Mouse (Mus musculus) neural tube, embryonic 14.5 days (tissue): ENCODE results near the gene Tbce. TPM values are rescaled to one million over a fixed set of nuclear protein-coding genes. Genes with fewer than 3 reads are reported as not detected.

Experiments
- ATAC-seq: fragments of 200-750 bp; cut with Nextera tagmentation; 2 replicates; pipeline ENCODE4 v1.8.0; 2017; ENCODE audit warnings: low read depth, mild to moderate bottlenecking, moderate TSS enrichment, moderate library complexity
- H3K27ac ChIP-seq: fragments of 300-500 bp; sonication (generic); 2 replicates; pipeline ENCODE4 v1.5.1; 2014; ENCODE audit warnings: low read depth, mild to moderate bottlenecking, control low read depth, low read length, moderate library complexity, mixed read lengths
- H3K27me3 ChIP-seq: fragments of 300-500 bp; sonication (generic); 2 replicates; pipeline ENCODE4 v1.6.1; 2014; ENCODE audit warnings: low read length; ENCODE audit not compliant: control insufficient read depth, insufficient read depth
- H3K36me3 ChIP-seq: fragments of 300-500 bp; sonication (generic); 2 replicates; pipeline ENCODE4 v1.6.1; 2014; ENCODE audit warnings: low read length, mixed read lengths; ENCODE audit not compliant: control insufficient read depth, insufficient read depth
- H3K4me1 ChIP-seq: fragments of 300-500 bp; sonication (generic); 2 replicates; pipeline ENCODE4 v1.6.1; 2014; ENCODE audit warnings: low read length; ENCODE audit not compliant: control insufficient read depth, insufficient read depth
- H3K4me2 ChIP-seq: fragments of 300-500 bp; sonication (generic); 2 replicates; pipeline ENCODE4 v1.6.1; 2014; ENCODE audit warnings: mild to moderate bottlenecking, low read depth, low read length, control low read depth
- H3K4me3 ChIP-seq: fragments of 300-500 bp; sonication (generic); 2 replicates; pipeline ENCODE4 v1.5.1; 2014; ENCODE audit warnings: low read depth, low read length, control low read depth, mixed read lengths
- H3K9ac ChIP-seq: fragments of 300-500 bp; sonication (generic); replicated peaks from 2 replicates; pipeline ENCODE4 v1.6.1; 2014; ENCODE audit warnings: low read depth, mild to moderate bottlenecking, control low read depth, low read length, mixed read lengths
- H3K9me3 ChIP-seq: fragments of 300-500 bp; sonication (generic); 2 replicates; pipeline ENCODE4 v1.6.1; 2016; ENCODE audit warnings: low read length; ENCODE audit not compliant: control insufficient read depth
- WGBS: fragments of 180-500 bp; shearing (Covaris S2); extraction: QIAGEN DNeasy Blood & Tissue Kit; methylation state at CpG from one replicate; pipeline ENCODE4 v1.1.7; 2014; 5-methylcytosine and 5-hydroxymethylcytosine counted together
- polyA plus RNA-seq: library from polyadenylated mRNA; unstranded; fragments of >200 nt; fragmentation: Nextera tagmentation; extraction: Ambion mirVana; gene quantifications from 2 replicates; pipeline ENCODE4 v1.2.1, GENCODE M21; 2014

Gene Tbce
- 116 and 126 TPM in 2 replicates for polyA plus RNA-seq

- Histone ChIP-seq H3K36me3 (no peaks in the 10 kb centered on the region), H3K27ac (peak within 1 kb of the TSS; percentile 97), H3K4me1 (peaks cover 8% of the 10 kb centered on the region), H3K9me3 (no peaks in the 10 kb centered on the region), H3K27me3 (no peaks in the 10 kb centered on the region), H3K9ac (peak within 1 kb of the TSS; percentile 65), H3K4me3 (peak within 1 kb of the TSS; percentile 67), H3K4me2 (peak within 1 kb of the TSS; percentile 78)
- WGBS = 1% methylated on average over 35 of the region's 35 CpGs
- peak; percentile 97 for ATAC-seq
Measured at GRCm38 (mm10) chr13:14039292-14039965, at the start of gene Tbce. Gene Tbce, minus strand, starts transcription at chr13:14039638.

GRCm38 (mm10) chr13:14088669-14089068, 49.2 kb upstream of the Tbce start:
- Histone ChIP-seq H3K4me3 (no peak overlapping the region), H3K27ac (no peak overlapping the region), H3K4me1 (no peaks in the 10 kb centered on the region), H3K4me2 (no peak overlapping the region), H3K9me3 (no peaks in the 10 kb centered on the region), H3K27me3 (no peaks in the 10 kb centered on the region), H3K9ac (no peak overlapping the region), H3K36me3 (no peaks in the 10 kb centered on the region)
- 93% methylated on average over 1 of the region's 1 CpGs for WGBS
- ATAC-seq = no peak

GRCm38 (mm10) chr13:14075326-14075725, 35.9 kb upstream of the Tbce start:
- H3K4me1 ChIP-seq = no peaks in the 10 kb centered on the region
- H3K27me3 ChIP-seq = no peaks in the 10 kb centered on the region
- H3K4me3 ChIP-seq = no peak overlapping the region
- 96% methylated on average over 1 of the region's 1 CpGs for WGBS
- H3K36me3 ChIP-seq = no peaks in the 10 kb centered on the region
- ATAC-seq = no peak
- H3K9ac ChIP-seq = no peak overlapping the region
- H3K9me3 ChIP-seq = no peaks in the 10 kb centered on the region
- H3K4me2 ChIP-seq = no peak overlapping the region
- H3K27ac ChIP-seq = no peak overlapping the region

GRCm38 (mm10) chr13:14074371-14074770, 34.9 kb upstream of the Tbce start:
- H3K27ac ChIP-seq = no peak overlapping the region
- ATAC-seq = no peak
- H3K4me3 ChIP-seq = no peak overlapping the region
- no peak overlapping the region for H3K9ac ChIP-seq
- no peaks in the 10 kb centered on the region for H3K36me3 ChIP-seq
- no peak overlapping the region for H3K4me2 ChIP-seq
- WGBS = 100% methylated on average over 1 of the region's 1 CpGs
- no peaks in the 10 kb centered on the region for H3K4me1 ChIP-seq
- H3K9me3 ChIP-seq = no peaks in the 10 kb centered on the region
- no peaks in the 10 kb centered on the region for H3K27me3 ChIP-seq

- Histone ChIP-seq H3K9ac (no peak overlapping the region), H3K9me3 (no peaks in the 10 kb centered on the region), H3K36me3 (peaks cover 3% of the 10 kb centered on the region; the same call in 1 of the 2 replicates), H3K27me3 (peaks cover under 1% of the 10 kb centered on the region; the same call in 1 of the 2 replicates), H3K27ac (no peak overlapping the region), H3K4me2 (no peak overlapping the region), H3K4me3 (no peak overlapping the region), H3K4me1 (peaks cover 16% of the 10 kb centered on the region; the same call in 1 of the 2 replicates)
- WGBS = 86% methylated on average over 1 of the region's 1 CpGs
- ATAC-seq = no peak
Measured at GRCm38 (mm10) chr13:14069291-14069690, 29.9 kb upstream of the Tbce start.

GRCm38 (mm10) chr13:14068035-14068434, 28.6 kb upstream of the Tbce start:
- Histone ChIP-seq H3K27ac (no peak overlapping the region), H3K4me1 (peaks cover 16% of the 10 kb centered on the region; the same call in 1 of the 2 replicates), H3K27me3 (peaks cover 2% of the 10 kb centered on the region; the same call in 1 of the 2 replicates), H3K36me3 (peaks cover 3% of the 10 kb centered on the region; the same call in 1 of the 2 replicates), H3K4me3 (no peak overlapping the region), H3K4me2 (no peak overlapping the region), H3K9ac (no peak overlapping the region), H3K9me3 (no peaks in the 10 kb centered on the region)
- no peak for ATAC-seq

GRCm38 (mm10) chr13:14065701-14066100, 26.3 kb upstream of the Tbce start:
- no peak overlapping the region for H3K4me2 ChIP-seq
- H3K36me3 ChIP-seq = peaks cover 3% of the 10 kb centered on the region; the same call in 1 of the 2 replicates
- peaks cover 26% of the 10 kb centered on the region; the same call in 1 of the 2 replicates for H3K4me1 ChIP-seq
- H3K9me3 ChIP-seq = no peaks in the 10 kb centered on the region
- no peak overlapping the region for H3K4me3 ChIP-seq
- no peak for ATAC-seq
- H3K27ac ChIP-seq = no peak overlapping the region
- no peak overlapping the region for H3K9ac ChIP-seq
- peaks cover 2% of the 10 kb centered on the region; the same call in 1 of the 2 replicates for H3K27me3 ChIP-seq
- 76% methylated on average over 1 of the region's 1 CpGs for WGBS

- Histone ChIP-seq H3K27ac (no peak overlapping the region; the same call in 1 of the 2 replicates), H3K9ac (peak overlapping the region; percentile 99), H3K4me2 (peak overlapping the region; percentile 70), H3K4me3 (peak overlapping the region; percentile 99), H3K9me3 (no peaks in the 10 kb centered on the region), H3K27me3 (peaks cover 2% of the 10 kb centered on the region; the same call in 1 of the 2 replicates), H3K36me3 (peaks cover 3% of the 10 kb centered on the region; the same call in 1 of the 2 replicates), H3K4me1 (peaks cover 26% of the 10 kb centered on the region; the same call in 1 of the 2 replicates)
- no peak for ATAC-seq
- WGBS = 12% methylated on average over 9 of the region's 9 CpGs
Measured at GRCm38 (mm10) chr13:14065028-14065380, 25.6 kb upstream of the Tbce start.

GRCm38 (mm10) chr13:14064341-14065027, 25.0 kb upstream of the Tbce start:
- H3K4me2 ChIP-seq = peak overlapping the region; percentile 70
- peaks cover 3% of the 10 kb centered on the region; the same call in 1 of the 2 replicates for H3K36me3 ChIP-seq
- ATAC-seq = no peak
- H3K27ac ChIP-seq = peak overlapping the region; percentile 95
- H3K4me3 ChIP-seq = peak overlapping the region; percentile 99
- H3K9ac ChIP-seq = peak overlapping the region; percentile 99
- WGBS = under 1% methylated on average over 46 of the region's 65 CpGs
- H3K9me3 ChIP-seq = no peaks in the 10 kb centered on the region
- H3K4me1 ChIP-seq = peaks cover 26% of the 10 kb centered on the region; the same call in 1 of the 2 replicates
- peaks cover 2% of the 10 kb centered on the region; the same call in 1 of the 2 replicates for H3K27me3 ChIP-seq
